Mouse (Mus musculus) left cerebral cortex, adult 9 months (tissue): ENCODE measurements at regions not wholly inside any gene's neighbourhood (a gene's known extent, or its start where the extent isn't known, plus 50 kb on each side); places are given as distances from the start of the nearest gene placed in this dataset.

Source experiments
- DNase-seq, 2 experiments: peaks; one replicate each; pipeline ENCODE4 v3.0.0; 2022; ENCODE audit warnings: low spot score in 2 of 2

GRCm38 (mm10) chr11:86408686-86409579, 51.5 kb upstream of the Med13 start:
- DNase-seq, result no peak

DNA sequence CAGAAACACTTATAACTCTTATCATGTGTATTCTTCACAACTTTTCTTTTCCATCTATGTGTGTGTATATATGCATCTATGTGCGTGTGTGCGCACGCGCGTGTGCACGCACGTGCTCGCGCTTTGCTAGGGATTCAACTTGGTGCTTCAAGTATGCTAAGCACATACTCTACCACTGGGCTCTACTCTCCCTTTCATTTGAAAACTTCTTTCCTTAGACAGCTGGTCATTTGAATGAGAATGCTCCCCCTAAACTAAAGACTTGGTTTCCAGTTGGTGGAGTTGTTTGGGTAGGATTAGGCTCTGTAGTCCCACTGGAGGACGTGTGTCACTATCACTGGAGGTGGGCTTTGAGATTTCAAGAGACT, 52.2 kb upstream of the Med13 start:
- DNase-seq, result no peak

- DNase-seq, result no peak
Measured at GRCm38 (mm10) chr11:86410521-86410920, 53.1 kb upstream of the Med13 start.

DNA sequence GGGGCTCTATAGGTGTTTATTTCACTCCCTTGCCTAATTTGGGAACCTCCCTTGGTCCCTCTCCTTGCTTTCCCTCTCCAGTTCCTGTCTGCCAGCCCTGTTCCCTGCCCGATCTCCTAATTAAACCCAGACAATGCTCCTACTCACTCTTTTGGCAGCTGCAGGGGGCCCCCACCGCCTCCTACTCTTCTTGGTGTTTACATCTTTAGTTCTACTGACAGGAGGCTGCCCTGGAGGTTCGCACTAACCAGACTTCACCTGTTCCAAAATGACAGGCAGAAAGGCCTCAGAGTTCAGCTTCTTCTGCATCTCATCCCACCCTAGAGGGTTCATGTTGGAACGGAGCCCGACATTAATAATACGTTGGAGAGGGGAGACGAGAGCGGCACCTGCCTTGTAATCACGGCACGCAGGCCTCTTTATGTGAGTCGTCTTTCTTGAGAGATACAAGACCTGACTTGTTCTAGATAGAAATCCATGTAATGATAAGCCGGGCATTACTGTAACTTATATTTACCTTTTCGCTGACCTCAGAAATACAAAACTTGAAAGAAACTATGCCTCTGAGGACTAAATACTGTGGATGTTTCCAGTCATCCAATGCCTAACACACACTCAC, 55.5 kb upstream of the Med13 start:
- no peak for DNase-seq

DNA sequence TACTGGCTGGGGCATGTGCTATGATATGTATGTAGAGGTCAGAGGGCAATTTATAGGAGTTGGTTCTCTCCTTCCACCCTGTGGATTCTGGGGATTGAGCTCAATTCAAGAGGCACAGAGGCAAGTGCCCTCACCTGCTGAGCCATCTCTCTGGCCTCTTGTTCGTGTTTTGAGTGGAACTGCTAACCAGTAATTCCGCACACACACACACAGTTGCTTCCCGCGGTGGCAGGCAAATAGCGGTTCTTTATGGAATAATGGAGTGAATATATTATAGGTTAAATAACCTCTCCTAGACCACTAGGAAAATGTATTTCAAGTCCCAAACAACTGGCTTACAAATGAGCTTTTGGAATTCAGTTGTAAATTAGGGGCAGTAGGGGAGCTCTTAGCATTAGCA, 59.1 kb upstream of the Med13 start:
- DNase-seq, result no peak

DNA sequence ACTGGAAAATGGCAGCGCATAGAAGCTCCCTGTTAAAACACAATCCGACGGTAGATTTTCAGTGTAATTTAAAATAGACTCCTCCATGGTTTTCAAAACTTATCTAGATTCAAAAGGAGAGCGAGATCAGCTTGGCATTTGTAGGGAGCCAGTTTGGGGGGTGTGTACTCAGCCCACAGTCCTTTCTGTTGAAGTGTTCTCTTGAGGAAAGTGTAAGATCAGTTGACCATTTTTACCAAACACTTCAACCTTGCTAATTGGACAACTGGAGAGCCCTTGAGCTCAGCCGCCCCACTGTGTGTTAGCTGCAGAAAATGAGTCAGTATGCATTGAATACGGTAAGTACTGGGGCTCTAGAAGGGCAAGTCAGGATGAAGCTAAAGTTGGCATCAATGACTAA, 59.8 kb upstream of the Med13 start:
- DNase-seq, result no peak

DNA sequence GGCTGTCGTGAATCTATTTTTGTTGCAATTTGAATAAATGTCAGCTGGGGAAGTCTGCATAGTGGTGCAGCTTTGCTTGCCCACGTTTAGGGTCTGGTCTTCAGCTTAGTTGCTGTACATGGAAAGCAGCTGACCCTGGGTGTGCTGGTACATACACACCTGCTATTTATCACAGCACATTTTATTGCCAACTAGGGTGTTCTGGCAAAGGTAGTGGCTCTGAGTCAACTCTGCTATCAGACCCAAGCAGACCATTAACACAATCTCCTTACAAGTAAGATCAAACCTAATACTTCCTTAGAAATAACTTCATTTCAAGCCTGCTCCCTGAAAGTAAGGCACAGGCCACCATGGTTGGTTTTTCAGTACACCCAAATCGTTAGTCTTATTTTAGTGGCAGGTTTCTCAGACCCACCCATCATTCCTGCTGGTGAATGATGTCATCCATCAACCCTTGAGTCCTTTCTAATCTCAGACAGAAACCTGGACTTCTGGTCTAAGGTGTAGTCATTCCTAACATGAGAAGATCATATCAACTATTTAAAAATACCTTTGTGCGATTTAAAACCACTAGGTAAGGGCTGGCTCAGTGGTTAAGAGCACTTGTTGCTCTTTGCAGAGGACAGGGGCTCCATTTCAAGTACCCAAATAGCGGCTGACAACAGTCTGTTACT, 62.5 kb upstream of the Med13 start:
- DNase-seq, result no peak

DNA sequence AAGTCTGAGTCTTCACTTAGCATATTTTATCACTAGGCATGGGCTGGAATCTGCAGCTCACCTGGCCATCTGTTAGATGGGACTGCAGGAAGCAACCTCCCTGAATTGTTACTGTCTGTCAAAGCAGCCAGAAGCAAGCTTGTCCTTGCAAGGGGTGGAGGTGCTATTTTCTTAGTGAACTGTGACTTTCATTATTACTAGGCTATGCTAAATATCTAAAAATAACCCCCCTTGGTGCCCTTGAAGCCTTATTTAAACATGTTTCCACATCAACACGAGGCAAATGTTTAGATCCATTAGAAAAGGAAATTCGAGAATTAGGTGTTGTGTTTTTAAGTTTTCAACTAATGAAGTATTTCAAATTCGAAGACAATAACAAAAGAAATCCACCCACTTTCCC, 55.5 kb upstream of the Rnft1 start:
- no peak for DNase-seq

DNA sequence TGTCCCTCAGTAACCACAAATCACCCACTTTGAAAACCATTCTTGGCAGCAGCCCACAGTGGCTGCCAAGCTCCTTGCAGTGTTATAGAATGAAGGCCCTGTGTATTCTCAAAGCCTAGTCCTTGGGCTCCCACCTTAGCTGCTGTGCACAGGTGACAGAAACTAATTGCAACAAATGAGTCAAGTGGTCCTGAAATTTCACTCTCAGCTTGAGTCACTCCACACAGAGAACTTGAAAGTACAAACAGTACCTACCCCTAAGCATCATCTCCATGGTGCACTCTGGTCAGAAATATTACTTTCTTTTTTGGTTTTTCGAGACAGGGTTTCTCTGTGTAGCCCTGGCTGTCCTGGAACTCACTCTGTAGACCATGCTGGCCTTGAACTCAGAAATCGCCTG, 54.2 kb upstream of the Rnft1 start:
- no peak for DNase-seq

DNA sequence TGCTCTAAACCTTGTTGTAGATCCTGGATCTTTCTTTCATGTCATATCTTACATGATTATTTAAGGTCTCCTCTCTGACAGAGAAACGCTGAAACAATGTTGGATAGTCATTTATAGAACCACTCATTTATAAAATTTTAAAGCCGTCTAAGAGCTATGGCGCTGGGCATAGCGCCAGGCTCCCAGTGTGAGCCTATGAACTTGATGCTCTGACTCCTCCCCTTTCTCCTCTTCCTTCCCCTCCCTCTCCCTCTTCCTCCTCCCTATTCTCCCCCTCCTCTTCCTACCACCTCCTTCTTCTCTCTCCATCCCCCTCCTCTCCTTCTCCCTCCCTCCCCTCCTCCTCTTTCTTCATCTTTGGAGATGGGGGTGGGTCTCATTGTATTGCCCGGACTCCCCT, 52.9 kb upstream of the Rnft1 start:
- DNase-seq, result no peak

GRCm38 (mm10) chr11:86434106-86434505, 50.4 kb upstream of the Rnft1 start:
- peak; percentile 16 to 50 for DNase-seq
